Mouse (Mus musculus) intestine, embryonic 14.5 days (tissue): ENCODE data around the gene Slc9a1. TPM values are rescaled to one million over a fixed set of nuclear protein-coding genes. Genes with fewer than 3 reads are reported as not detected.

Experiments used
- ATAC-seq: fragments of 200-750 bp; cut with Nextera tagmentation; replicated peaks from 2 replicates; pipeline ENCODE4 v1.8.0; 2017; ENCODE audit warnings: low read depth, moderate number of reproducible peaks, moderate TSS enrichment, moderate library complexity; ENCODE audit not compliant: low FRiP score, low TSS enrichment
- DNase-seq: peaks from one replicate; pipeline ENCODE4 v3.0.0-alpha.2; 2018; ENCODE audit warnings: low spot score
- H3K27ac ChIP-seq: fragments of 300-500 bp; sonication (generic); 2 replicates; pipeline ENCODE4 v1.5.1; 2014; ENCODE audit warnings: low read depth, mild to moderate bottlenecking, control low read depth
- H3K27me3 ChIP-seq: fragments of 300-500 bp; sonication (generic); replicated peaks from 2 replicates; pipeline ENCODE4 v1.6.1; 2014; ENCODE audit warnings: low read length, control low read depth; ENCODE audit not compliant: control insufficient read depth, insufficient read depth
- H3K36me3 ChIP-seq: fragments of 300-500 bp; sonication (generic); 2 replicates; pipeline ENCODE4 v1.6.1; 2014; ENCODE audit warnings: low read length, control low read depth; ENCODE audit not compliant: control insufficient read depth, insufficient read depth
- H3K4me1 ChIP-seq: fragments of 300-500 bp; sonication (generic); replicated peaks from 2 replicates; pipeline ENCODE4 v1.6.1; 2014; ENCODE audit warnings: low read length, control low read depth, mixed read lengths; ENCODE audit not compliant: control insufficient read depth, insufficient read depth
- H3K4me2 ChIP-seq: fragments of 300-500 bp; sonication (generic); 2 replicates; pipeline ENCODE4 v1.6.1; 2014; ENCODE audit warnings: low read length
- H3K4me3 ChIP-seq: fragments of 300-500 bp; sonication (generic); 2 replicates; pipeline ENCODE4 v1.5.1; 2014; ENCODE audit warnings: low read depth, low read length, control low read depth, mixed read lengths
- H3K9ac ChIP-seq: fragments of 300-500 bp; sonication (generic); 2 replicates; pipeline ENCODE4 v1.6.1; 2014; ENCODE audit warnings: mild to moderate bottlenecking, low read length
- H3K9me3 ChIP-seq: fragments of 300-500 bp; sonication (generic); 2 replicates; pipeline ENCODE4 v1.6.1; 2016; ENCODE audit warnings: low read length, control low read depth; ENCODE audit not compliant: control insufficient read depth
- WGBS: fragments of 180-500 bp; shearing (Covaris S2); extraction: QIAGEN DNeasy Blood & Tissue Kit; methylation state at CpG from one replicate; pipeline ENCODE4 v1.1.7; 2014; 5-methylcytosine and 5-hydroxymethylcytosine counted together
- polyA plus RNA-seq: library from polyadenylated mRNA; unstranded; fragments of >200 nt; fragmentation: Nextera tagmentation; extraction: Ambion mirVana; gene quantifications from 2 replicates; pipeline ENCODE4 v1.2.1, GENCODE M21; 2014

The Slc9a1 gene
- polyA plus RNA-seq, 1 experiment from 2014 or later: 11.6 TPM

DNA sequence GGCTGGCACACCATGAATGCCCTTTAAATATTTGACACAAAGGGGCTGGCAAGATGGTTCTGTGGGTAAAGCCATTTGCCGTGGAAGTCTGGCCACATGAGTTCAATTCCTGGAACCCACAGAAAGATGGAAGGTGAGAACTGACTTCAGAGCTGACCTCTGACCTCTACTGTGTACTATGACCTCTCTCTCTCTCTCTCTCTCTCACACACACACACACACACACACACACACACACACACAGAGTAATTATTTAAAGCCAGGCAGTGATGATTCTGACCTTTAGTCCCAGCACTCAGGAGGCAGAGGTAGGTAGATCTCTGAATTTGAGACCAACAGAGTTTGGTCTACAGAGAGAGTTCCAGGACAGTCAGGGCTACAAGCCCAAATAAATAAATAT lies 90.5 kb downstream of the Slc9a1 start:
- no peak for ATAC-seq
- Histone ChIP-seq H3K9ac (no peak overlapping the region), H3K4me2 (no peak overlapping the region), H3K36me3 (no peaks in the 10 kb centered on the region), H3K4me1 (no peaks in the 10 kb centered on the region; the same call in 1 of the 2 replicates), H3K9me3 (no peaks in the 10 kb centered on the region), H3K27me3 (no peaks in the 10 kb centered on the region), H3K27ac (no peak overlapping the region), H3K4me3 (no peak overlapping the region)
- WGBS: 85% methylated on average over 1 of the region's 1 CpGs
- DNase-seq: no peak

DNA sequence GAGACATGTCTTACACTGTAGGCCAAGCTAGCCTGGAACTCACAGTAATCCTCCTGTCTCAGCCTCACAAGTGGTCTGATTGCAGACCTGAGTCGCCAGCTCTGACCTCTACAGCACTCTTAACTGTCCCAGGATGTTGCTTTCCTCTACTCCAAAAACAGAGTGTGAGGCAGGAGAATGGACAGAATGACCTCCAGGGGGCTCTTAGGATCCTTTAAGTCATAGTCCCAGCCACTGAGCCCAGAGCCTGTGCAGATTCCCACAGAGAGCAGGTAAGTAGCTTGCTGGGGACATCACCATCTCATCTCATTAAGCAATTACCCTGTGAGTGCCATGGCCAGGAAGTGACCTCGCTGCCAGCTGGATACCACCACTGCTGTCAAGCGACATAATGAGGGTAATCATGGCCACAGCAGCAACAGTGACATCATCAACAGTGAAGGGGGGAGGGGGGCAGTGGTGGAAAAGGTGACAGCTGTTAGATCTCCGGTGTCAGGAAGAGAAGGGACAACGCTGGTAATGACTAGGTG lies 91.4 kb downstream of the Slc9a1 start:
- H3K4me2 ChIP-seq: no peak overlapping the region
- no peaks in the 10 kb centered on the region for H3K27me3 ChIP-seq
- WGBS: 43% methylated on average over 5 of the region's 5 CpGs
- no peaks in the 10 kb centered on the region for H3K9me3 ChIP-seq
- ATAC-seq: no peak
- no peak overlapping the region for H3K27ac ChIP-seq
- no peak overlapping the region for H3K4me3 ChIP-seq
- no peaks in the 10 kb centered on the region; the same call in 1 of the 2 replicates for H3K4me1 ChIP-seq
- no peak overlapping the region for H3K9ac ChIP-seq
- DNase-seq: no peak
- H3K36me3 ChIP-seq: no peaks in the 10 kb centered on the region

DNA sequence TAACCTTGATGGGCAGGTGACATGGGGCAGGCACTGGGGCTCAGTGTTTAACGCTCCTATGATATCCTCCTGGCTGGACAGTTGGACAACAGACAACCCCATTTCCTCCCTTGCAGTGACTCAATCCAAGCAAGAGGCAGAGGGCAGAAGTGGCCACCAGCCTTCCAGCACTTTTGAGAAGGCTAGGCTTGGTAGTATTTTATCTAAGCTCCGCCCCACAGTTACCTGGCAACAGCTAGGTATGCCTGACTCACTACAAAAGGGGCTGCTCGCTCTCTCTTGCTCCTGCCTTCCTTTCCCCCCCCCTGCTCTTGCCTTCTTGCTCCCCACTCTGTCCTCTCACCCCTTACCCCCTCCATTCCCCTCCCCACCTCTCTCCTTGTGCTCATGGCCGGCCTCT lies 91.9 kb downstream of the Slc9a1 start:
- no peaks in the 10 kb centered on the region for H3K36me3 ChIP-seq
- 78% methylated on average over 4 of the region's 4 CpGs for WGBS
- H3K4me3 ChIP-seq: no peak overlapping the region
- DNase-seq (no peak), ATAC-seq (peak; percentile 45; the same call in 1 of the 2 replicates)
- no peaks in the 10 kb centered on the region for H3K27me3 ChIP-seq
- no peak overlapping the region for H3K27ac ChIP-seq
- H3K9ac ChIP-seq: no peak overlapping the region
- no peaks in the 10 kb centered on the region; the same call in 1 of the 2 replicates for H3K4me1 ChIP-seq
- H3K9me3 ChIP-seq: no peaks in the 10 kb centered on the region
- H3K4me2 ChIP-seq: no peak overlapping the region

DNA sequence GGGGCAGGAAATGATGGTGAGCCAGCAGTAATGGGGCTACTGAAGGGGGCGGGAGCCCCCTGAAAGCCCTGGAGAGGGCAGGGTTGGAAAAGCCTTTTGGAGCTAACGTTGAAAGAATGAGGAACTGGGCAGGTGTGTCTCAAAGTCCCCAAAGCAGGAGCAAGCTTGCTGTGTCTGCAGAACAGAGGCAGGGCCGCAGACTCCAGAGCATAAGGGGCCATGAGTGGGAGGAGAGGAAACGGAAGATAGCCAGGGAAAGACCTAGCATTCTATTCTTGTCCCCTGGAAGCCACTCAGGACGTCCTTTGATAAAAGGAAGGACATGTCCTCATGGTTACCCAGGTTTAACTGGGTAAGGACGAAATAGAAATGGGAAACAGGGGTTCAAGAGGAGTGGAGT lies 93.7 kb downstream of the Slc9a1 start:
- ATAC-seq: no peak
- DNase-seq: no peak
- Histone ChIP-seq H3K4me3 (no peak overlapping the region), H3K9me3 (no peaks in the 10 kb centered on the region), H3K4me1 (no peaks in the 10 kb centered on the region; the same call in 1 of the 2 replicates), H3K36me3 (no peaks in the 10 kb centered on the region), H3K27me3 (no peaks in the 10 kb centered on the region), H3K4me2 (no peak overlapping the region), H3K9ac (no peak overlapping the region), H3K27ac (no peak overlapping the region)
- 50% methylated on average over 6 of the region's 6 CpGs for WGBS

DNA sequence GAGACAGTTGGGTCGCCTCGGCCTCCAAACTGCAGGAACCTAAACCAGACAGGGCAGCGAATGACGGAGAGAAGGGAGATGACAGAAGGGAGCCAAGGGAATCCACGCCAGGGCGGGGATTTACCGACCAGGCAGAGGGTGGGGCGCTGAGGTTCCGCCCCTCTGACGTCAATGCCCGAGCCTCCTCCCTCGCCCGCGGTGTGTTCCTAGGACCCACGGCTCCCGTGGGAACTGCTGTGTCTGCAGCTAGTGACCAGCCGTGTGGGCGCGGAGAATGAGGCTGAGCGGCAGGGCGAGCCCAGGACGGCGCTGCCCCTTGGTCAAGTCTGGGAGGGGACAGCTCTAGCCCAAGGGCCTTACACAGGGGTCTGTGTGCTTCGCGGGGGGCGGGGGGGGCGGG lies 98.6 kb downstream of the Slc9a1 start:
- H3K27ac ChIP-seq: no peak overlapping the region
- peaks cover 4% of the 10 kb centered on the region; the same call in 1 of the 2 replicates for H3K4me1 ChIP-seq
- 0 out of 2 replicates have a peak, but pooled peaks cover 3% of the 10 kb centered on the region for H3K9me3 ChIP-seq
- H3K4me3 ChIP-seq: peak overlapping the region; percentile 54
- H3K27me3 ChIP-seq: no peaks in the 10 kb centered on the region
- H3K4me2 ChIP-seq: peak overlapping the region; percentile 95
- under 1% methylated on average over 26 of the region's 27 CpGs for WGBS
- DNase-seq: peak; percentile 85
- peak overlapping the region; percentile 38 for H3K9ac ChIP-seq
- no peaks in the 10 kb centered on the region for H3K36me3 ChIP-seq
- peak; percentile 81 for ATAC-seq

DNA sequence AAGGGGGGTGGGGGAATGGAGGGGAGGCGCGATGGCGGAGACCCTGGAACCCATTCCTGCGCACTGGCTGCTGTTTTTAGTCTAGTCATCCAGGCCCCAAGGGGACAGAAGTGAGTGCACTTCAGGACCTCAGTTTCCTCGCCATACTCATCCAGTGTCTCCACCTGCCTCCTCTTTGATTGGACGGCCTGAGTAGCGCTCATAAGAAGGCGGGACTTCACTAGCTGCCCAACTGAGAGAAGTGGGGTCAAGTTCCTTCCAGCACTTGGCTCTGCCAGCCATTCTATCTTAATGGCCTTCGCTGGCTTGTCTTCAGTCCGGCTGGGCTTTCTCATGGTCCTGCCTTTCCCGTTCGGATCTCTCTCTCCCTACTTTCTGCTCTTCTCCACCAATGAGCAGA lies 99.6 kb downstream of the Slc9a1 start:
- Histone ChIP-seq H3K4me2 (peak overlapping the region; percentile 31; the same call in 1 of the 2 replicates), H3K27me3 (no peaks in the 10 kb centered on the region), H3K4me1 (peaks cover 4% of the 10 kb centered on the region; the same call in 1 of the 2 replicates), H3K36me3 (no peaks in the 10 kb centered on the region), H3K9ac (no peak overlapping the region), H3K4me3 (no peak overlapping the region), H3K27ac (no peak overlapping the region), H3K9me3 (0 out of 2 replicates have a peak, but pooled peaks cover 3% of the 10 kb centered on the region)
- ATAC-seq (no peak), DNase-seq (no peak)
- WGBS: 16% methylated on average over 12 of the region's 12 CpGs

DNA sequence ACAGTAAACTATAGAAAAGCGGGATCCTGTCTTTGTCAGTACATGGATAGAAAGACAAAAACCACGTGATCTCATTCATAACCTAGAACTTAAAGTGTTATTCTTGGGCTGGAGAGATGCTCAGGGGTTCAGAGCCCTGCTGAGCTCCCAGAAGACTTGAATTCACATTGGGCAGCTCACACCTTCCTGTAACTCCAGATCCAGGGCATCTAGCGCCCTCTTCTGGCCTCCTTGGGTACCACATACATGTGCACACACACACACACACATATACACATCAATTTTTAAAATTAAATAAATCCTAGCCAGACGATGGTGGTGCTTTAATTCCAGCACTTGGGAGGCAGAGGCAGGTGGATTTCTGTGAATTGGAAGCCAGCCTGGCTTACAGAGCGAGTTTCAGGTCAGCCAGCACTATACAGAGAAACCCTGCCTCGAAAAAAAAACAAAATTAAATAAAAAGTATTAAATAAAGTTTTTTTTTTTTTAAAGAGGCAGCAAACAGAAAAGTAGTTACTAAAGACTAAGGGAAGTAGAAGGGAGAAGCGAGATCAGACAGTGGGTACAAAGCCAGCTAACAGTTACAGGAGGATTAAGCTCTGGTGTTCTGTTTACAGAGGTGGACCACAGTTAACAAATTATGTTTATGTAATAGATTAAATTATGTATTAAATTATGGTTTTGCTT lies 101.8 kb downstream of the Slc9a1 start:
- H3K4me2 ChIP-seq: no peak overlapping the region
- DNase-seq: no peak
- H3K4me3 ChIP-seq: no peak overlapping the region
- 0 out of 2 replicates have a peak, but pooled peaks cover 3% of the 10 kb centered on the region for H3K9me3 ChIP-seq
- no peaks in the 10 kb centered on the region for H3K36me3 ChIP-seq
- no peak overlapping the region for H3K9ac ChIP-seq
- H3K27me3 ChIP-seq: peaks cover 4% of the 10 kb centered on the region; the same call in 1 of the 2 replicates
- H3K4me1 ChIP-seq: peaks cover 4% of the 10 kb centered on the region; the same call in 1 of the 2 replicates
- 77% methylated on average over 7 of the region's 7 CpGs for WGBS
- no peak overlapping the region for H3K27ac ChIP-seq
- no peak for ATAC-seq
